Mouse (Mus musculus): ENCODE measurements around the gene Tead3. TPM values are rescaled to one million over a fixed set of nuclear protein-coding genes. Genes with fewer than 3 reads are reported as not detected.
A peak's percentile ranks its signal among the peaks of the same experiment; 100 is the strongest.
"Not testable (repeated sequence)": the region's sequence is repeated elsewhere in the genome, so short reads cannot be mapped to it uniquely, and the experiment has no call there.

The Tead3 gene
- polyA plus RNA-seq, 1 experiment: not detected

GRCm38 (mm10) chr17:28361921-28362652, 11.5 kb upstream of the Tead3 start:
- no peaks in the 10 kb centered on the region for H3K4me1 ChIP-seq (ENCODE audit: control insufficient read depth, insufficient read depth, low read length)
- no peak overlapping the region for H3K27ac ChIP-seq (ENCODE audit: insufficient read depth, low read depth, low read length)
- TF ChIP-seq POLR2A (IDR thresholded peaks at IDR 0.05; ENCODE audit: borderline replicate concordance, low read depth, low read length): no peak
- no peak for TF ChIP-seq CTCF (IDR thresholded peaks at IDR 0.05; ENCODE audit: low read depth, low read length)
- no peak overlapping the region for H3K4me3 ChIP-seq (ENCODE audit: insufficient read depth, low read length)

DNA sequence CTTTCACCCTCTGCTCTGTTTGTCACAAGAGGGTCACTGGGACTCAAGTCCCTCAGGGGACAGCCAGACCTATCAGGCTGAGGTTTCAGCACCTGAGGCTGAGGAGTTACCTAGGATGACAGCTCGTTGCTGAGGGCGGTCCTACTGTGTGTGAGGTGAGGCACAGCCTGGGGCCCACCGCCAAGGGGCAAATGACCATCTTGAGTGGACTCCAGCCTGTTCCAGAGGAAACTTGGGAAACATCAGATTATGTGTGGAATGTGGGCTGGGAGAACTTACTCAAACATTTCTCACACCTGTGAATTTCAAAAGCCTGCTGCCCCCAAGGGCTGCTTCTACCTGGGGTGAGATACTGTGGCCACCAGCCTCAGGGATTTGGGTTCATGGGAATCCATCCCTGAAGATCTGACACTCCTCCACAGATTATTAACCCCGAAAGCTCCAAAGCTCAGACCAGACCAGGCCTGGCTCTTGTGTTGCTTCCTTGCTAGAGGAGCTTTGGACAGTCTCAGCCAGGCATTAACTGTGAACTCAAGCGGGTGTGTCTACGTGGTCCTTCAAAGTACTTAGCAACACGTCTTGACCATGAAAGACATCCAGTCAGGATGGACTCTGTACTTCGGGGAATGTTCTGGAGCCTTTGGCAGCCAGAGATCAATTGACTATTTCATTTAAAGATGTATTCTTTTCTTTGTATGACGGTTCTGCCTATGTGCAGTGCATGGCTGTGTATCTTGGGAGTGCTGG, 10.1 kb upstream of the Tead3 start:
- no peak overlapping the region for H3K4me3 ChIP-seq (ENCODE audit: insufficient read depth, low read length)
- TF ChIP-seq POLR2A (IDR thresholded peaks at IDR 0.05; ENCODE audit: borderline replicate concordance, low read depth, low read length) (no peak), CTCF (IDR thresholded peaks at IDR 0.05; ENCODE audit: low read depth, low read length) (no peak)
- no peak overlapping the region for H3K27ac ChIP-seq (ENCODE audit: insufficient read depth, low read depth, low read length)
- H3K4me1 ChIP-seq (ENCODE audit: control insufficient read depth, insufficient read depth, low read length): no peaks in the 10 kb centered on the region

DNA sequence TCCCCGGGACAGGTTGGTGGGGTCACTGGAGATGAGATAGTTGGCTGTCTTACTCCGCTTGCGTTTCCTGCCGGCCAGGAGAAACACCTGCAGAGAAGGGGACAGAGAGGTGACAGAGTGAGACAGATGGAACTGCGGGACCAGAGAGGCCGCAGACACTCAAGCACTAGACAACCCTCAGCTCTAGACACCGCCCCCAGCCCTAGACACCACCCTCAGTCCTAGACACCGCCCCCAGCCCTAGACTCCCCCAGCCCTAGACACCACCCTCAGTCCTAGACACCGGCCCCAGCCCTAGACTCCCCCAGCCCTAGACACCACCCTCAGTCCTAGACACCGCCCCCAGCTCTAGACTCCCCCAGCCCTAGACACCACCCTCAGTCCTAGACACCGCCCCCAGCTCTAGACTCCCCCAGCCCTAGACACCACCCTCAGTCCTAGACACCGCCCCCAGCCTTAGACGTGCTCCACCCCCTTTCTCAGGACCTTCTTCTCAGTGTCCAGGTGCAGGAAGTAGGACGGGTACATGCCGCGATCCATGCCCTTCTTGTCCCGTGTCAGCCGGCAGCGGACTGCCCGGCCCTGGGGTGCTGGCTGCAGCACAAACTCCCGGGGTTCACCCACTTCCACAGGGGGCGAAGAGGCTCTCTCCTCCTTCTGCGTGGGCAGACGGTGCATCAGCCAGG, 8.1 kb upstream of the Tead3 start:
- H3K27ac ChIP-seq (ENCODE audit: insufficient read depth, low read depth, low read length); H3K4me3 ChIP-seq (ENCODE audit: insufficient read depth, low read length); H3K4me1 ChIP-seq (ENCODE audit: control insufficient read depth, insufficient read depth, low read length): not testable (repeated sequence)

GRCm38 (mm10) chr17:28355871-28356270, 5.3 kb upstream of the Tead3 start:
- Histone ChIP-seq H3K4me1 (ENCODE audit: control insufficient read depth, insufficient read depth, low read length) (no peaks in the 10 kb centered on the region), H3K4me3 (ENCODE audit: insufficient read depth, low read length) (no peak overlapping the region), H3K27ac (ENCODE audit: insufficient read depth, low read depth, low read length) (no peak overlapping the region)
- TF ChIP-seq CTCF (IDR thresholded peaks at IDR 0.05; ENCODE audit: low read depth, low read length) (no peak), POLR2A (IDR thresholded peaks at IDR 0.05; ENCODE audit: borderline replicate concordance, low read depth, low read length) (no peak)

- Histone ChIP-seq H3K4me3 (ENCODE audit: insufficient read depth, low read length) (no peak overlapping the region), H3K27ac (ENCODE audit: insufficient read depth, low read depth, low read length) (no peak overlapping the region), H3K4me1 (ENCODE audit: control insufficient read depth, insufficient read depth, low read length) (no peaks in the 10 kb centered on the region)
- TF ChIP-seq POLR2A (IDR thresholded peaks at IDR 0.05; ENCODE audit: borderline replicate concordance, low read depth, low read length) (no peak), CTCF (IDR thresholded peaks at IDR 0.05; ENCODE audit: low read depth, low read length) (no peak)
Observed at GRCm38 (mm10) chr17:28352018-28352417, 1.4 kb upstream of the Tead3 start.

DNA sequence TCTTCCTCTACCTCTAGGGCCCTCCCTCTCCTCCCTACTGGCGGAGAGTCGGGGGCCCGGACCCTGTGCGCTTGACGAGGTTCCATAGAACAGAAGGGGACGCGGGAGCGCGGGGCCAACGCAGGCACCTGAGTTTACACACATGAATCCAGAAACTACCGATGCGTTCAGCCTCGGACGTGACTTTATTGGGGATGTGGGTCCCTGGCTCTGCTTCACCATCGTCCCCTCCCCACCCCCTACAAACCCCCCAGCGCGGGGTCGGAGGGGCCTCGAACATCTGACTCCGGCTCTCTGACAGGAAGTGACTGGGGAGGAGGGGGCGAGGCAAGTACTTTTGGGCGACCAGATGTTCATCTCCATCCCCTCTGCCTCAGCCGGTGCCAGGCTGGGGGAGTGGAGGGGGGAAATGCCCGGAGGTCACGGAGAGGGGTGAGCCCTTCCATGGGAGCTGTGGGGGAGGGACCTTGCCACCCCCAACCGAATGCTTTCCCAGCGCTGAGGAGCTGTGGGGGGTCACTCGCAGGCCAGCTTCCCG, 805 bp upstream of the Tead3 start:
- TF ChIP-seq POLR2A (IDR thresholded peaks at IDR 0.05; ENCODE audit: borderline replicate concordance, low read depth, low read length): no peak
- Histone ChIP-seq H3K4me1 (ENCODE audit: control insufficient read depth, insufficient read depth, low read length) (no peaks in the 10 kb centered on the region), H3K27ac (ENCODE audit: insufficient read depth, low read depth, low read length) (no peak overlapping the region), H3K4me3 (ENCODE audit: insufficient read depth, low read length) (0 out of 2 replicates have a peak overlapping the region, but pooled peaks have one; percentile 37)

- Histone ChIP-seq H3K4me1 (ENCODE audit: control insufficient read depth, insufficient read depth, low read length) (no peaks in the 10 kb centered on the region), H3K27ac (ENCODE audit: insufficient read depth, low read depth, low read length) (no peak overlapping the region), H3K4me3 (ENCODE audit: insufficient read depth, low read length) (no peak overlapping the region)
- TF ChIP-seq CTCF (IDR thresholded peaks at IDR 0.05; ENCODE audit: low read depth, low read length) (no peak), POLR2A (IDR thresholded peaks at IDR 0.05; ENCODE audit: borderline replicate concordance, low read depth, low read length) (no peak)
Observed at GRCm38 (mm10) chr17:28349901-28350465, 634 bp downstream of the Tead3 start.

DNA sequence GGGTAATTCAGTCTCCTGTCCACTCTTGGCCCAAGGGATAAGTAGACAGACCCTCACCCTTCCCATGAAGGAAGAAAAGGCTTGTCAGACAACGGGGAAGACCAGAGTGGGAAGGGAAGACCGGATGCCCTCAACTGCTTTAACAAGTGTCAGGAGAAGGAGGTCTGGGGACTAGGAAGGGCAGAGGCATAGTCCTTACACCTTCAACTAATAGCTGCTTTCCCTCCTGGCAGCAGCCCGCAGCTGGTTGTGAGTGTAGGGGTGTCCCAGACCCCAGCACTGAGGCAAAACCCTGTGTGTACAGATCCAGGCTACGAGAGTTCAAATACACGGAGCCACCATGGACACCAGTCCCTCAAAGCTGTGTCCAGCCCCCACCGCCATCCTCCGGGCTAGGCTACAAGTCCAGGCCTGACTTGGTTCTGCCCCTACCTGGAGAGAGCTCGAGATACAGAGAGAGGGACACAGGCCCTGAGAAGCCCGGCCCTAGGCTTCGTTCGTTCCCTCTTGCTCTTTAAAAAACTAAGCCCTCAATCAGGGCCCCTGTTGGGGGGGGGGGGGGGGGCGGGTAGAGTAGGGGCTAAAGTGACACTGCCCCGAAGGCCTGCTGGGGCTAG, 1.2 kb downstream of the Tead3 start:
- H3K4me3 ChIP-seq (ENCODE audit: insufficient read depth, low read length): no peak overlapping the region

GRCm38 (mm10) chr17:28348211-28348610, 2.4 kb downstream of the Tead3 start:
- TF ChIP-seq POLR2A (IDR thresholded peaks at IDR 0.05; ENCODE audit: borderline replicate concordance, low read depth, low read length) (no peak), CTCF (IDR thresholded peaks at IDR 0.05; ENCODE audit: low read depth, low read length) (no peak)
- no peak overlapping the region for H3K4me3 ChIP-seq (ENCODE audit: insufficient read depth, low read length)
- no peak overlapping the region for H3K27ac ChIP-seq (ENCODE audit: insufficient read depth, low read depth, low read length)
- no peaks in the 10 kb centered on the region for H3K4me1 ChIP-seq (ENCODE audit: control insufficient read depth, insufficient read depth, low read length)

More for the DNA sequence above, 1.2 kb downstream of the Tead3 start:
- no peaks in the 10 kb centered on the region for H3K4me1 ChIP-seq (ENCODE audit: control insufficient read depth, insufficient read depth, low read length)
- H3K27ac ChIP-seq (ENCODE audit: insufficient read depth, low read depth, low read length): no peak overlapping the region
- TF ChIP-seq CTCF (IDR thresholded peaks at IDR 0.05; ENCODE audit: low read depth, low read length) (no peak), POLR2A (IDR thresholded peaks at IDR 0.05; ENCODE audit: borderline replicate concordance, low read depth, low read length) (no peak)

Data from bone marrow macrophage, adult 2 months (primary cell).